ENCODE assay signal across 24 mouse cellular contexts in the genomic region with DNA sequence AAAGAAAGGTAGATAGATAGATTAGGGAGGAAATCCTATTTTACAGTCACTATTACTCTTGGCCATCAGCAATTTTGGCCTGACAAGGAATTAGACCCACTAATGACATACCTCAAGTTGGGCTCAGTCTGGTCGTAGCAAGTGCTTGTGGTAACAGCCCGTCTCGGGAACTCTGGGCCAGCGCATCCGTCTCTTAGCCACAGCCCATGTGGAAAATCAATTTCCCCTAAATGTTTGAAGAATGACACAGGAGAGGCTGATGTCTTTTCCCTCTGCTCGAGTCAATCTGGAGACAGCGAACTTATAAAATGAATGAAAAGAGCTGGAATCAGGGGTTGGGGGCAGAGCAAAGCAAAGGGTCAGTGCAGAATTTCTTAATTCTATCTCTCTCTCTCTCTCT. TPM values are rescaled to one million over a fixed set of nuclear protein-coding genes. Genes with fewer than 3 reads are reported as not detected.
DNase-seq lines count a peak whose midpoint lies in the region; ATAC-seq and TF ChIP-seq lines count a peak whose summit lies in the region.
"Had no signal": no experiment of that assay in that cellular context is flagged by ENCODE, and none has a peak within 500 bp of the region (broad histone marks: within the 10 kb centered on the region; RNA-seq: fewer than 3 reads in every experiment).

No protein-coding gene starts in this region.

- no peak overlapping the region for H3K9ac ChIP-seq in limb, embryonic 14.5 days (ENCODE audit: low read depth, low read length, severe bottlenecking)
- H3K9ac ChIP-seq: forebrain, embryonic 13.5 days; hindbrain, embryonic 13.5 days; intestine, embryonic 15.5 days had no signal

- TF ChIP-seq POLR2A in limb, embryonic 14.5 days (IDR thresholded peaks at IDR 0.05; ENCODE audit: borderline replicate concordance, extremely low read depth, insufficient read depth, insufficient read length) = no peak

- 39% methylated on average over 7 of the region's 7 CpGs for WGBS in limb, embryonic 14.5 days
- WGBS in limb, embryonic 10.5 days = 81% methylated on average over 7 of the region's 7 CpGs

- peaks cover 17% of the 10 kb centered on the region for H3K4me1 ChIP-seq in limb, embryonic 14.5 days (ENCODE audit: control insufficient read depth, insufficient read depth, low read length)
- peaks cover 40% of the 10 kb centered on the region for H3K4me1 ChIP-seq in limb, embryonic 10.5 days
- H3K4me1 ChIP-seq: intestine, embryonic 15.5 days had no signal

- no peaks in the 10 kb centered on the region for H3K9me3 ChIP-seq in limb, embryonic 14.5 days (ENCODE audit: control insufficient read depth, low read length)
- no peaks in the 10 kb centered on the region for H3K9me3 ChIP-seq in limb, embryonic 10.5 days (replicated peaks)
- H3K9me3 ChIP-seq: forebrain, embryonic 10.5 days; forebrain, embryonic 13.5 days; heart, embryonic 10.5 days; hindbrain, embryonic 10.5 days; hindbrain, embryonic 13.5 days; intestine, embryonic 15.5 days had no signal

- no peak for ATAC-seq in limb, embryonic 14.5 days (ENCODE audit: low FRiP score, low read depth)
- ATAC-seq: activated CD4-positive, CD25-positive, alpha-beta regulatory T cell, adult 4 months; forebrain, embryonic 13.5 days; forebrain, embryonic 16.5 days; hindbrain, embryonic 16.5 days; intestine, embryonic 15.5 days had no signal

- H3K36me3 ChIP-seq in limb, embryonic 14.5 days (ENCODE audit: control insufficient read depth, insufficient read depth, low read length) = no peaks in the 10 kb centered on the region
- H3K36me3 ChIP-seq in limb, embryonic 10.5 days = no peaks in the 10 kb centered on the region
- H3K36me3 ChIP-seq: forebrain, embryonic 10.5 days; heart, embryonic 10.5 days; hindbrain, embryonic 10.5 days; hindbrain, embryonic 13.5 days; intestine, embryonic 15.5 days had no signal

- H3K4me3 ChIP-seq in limb, embryonic 14.5 days (replicated peaks; ENCODE audit: low read length) = no peak overlapping the region
- no peak overlapping the region for H3K4me3 ChIP-seq in limb, embryonic 10.5 days
- H3K4me3 ChIP-seq: forebrain, embryonic 10.5 days; forebrain, embryonic 13.5 days; heart, embryonic 10.5 days; hindbrain, embryonic 10.5 days; hindbrain, embryonic 13.5 days; intestine, embryonic 15.5 days had no signal

- no peaks in the 10 kb centered on the region for H3K27me3 ChIP-seq in limb, embryonic 14.5 days (ENCODE audit: control insufficient read depth, insufficient read depth, low read length)
- 0 out of 2 replicates have a peak, but pooled peaks cover 5% of the 10 kb centered on the region for H3K27me3 ChIP-seq in limb, embryonic 10.5 days (ENCODE audit: low read depth, poor library complexity, severe bottlenecking)
- H3K27me3 ChIP-seq: forebrain, embryonic 13.5 days had no signal

- H3K4me2 ChIP-seq in limb, embryonic 14.5 days (replicated peaks; ENCODE audit: low read depth, low read length, severe bottlenecking) = no peak overlapping the region
- H3K4me2 ChIP-seq: forebrain, embryonic 13.5 days; hindbrain, embryonic 13.5 days; intestine, embryonic 15.5 days had no signal

- H3K27ac ChIP-seq in limb, embryonic 14.5 days (replicated peaks; ENCODE audit: low read depth, low read length) = no peak overlapping the region
- H3K27ac ChIP-seq in limb, embryonic 10.5 days = no peak overlapping the region
- H3K27ac ChIP-seq: forebrain, embryonic 10.5 days; forebrain, embryonic 13.5 days; heart, embryonic 10.5 days; hindbrain, embryonic 10.5 days; hindbrain, embryonic 13.5 days; intestine, embryonic 15.5 days had no signal

- DNase-seq in embryo, embryonic 10 days (ENCODE audit: low spot score) = peak; percentile 53
- DNase-seq in embryo, embryonic 10.5 days (ENCODE audit: low spot score) = no peak
- peak; percentile 55 for DNase-seq in gastrocnemius, postnatal 25 days
- no peak for DNase-seq in gastrocnemius, postnatal 10 days
- peak; percentile 40 for DNase-seq in limb, embryonic 14.5 days (ENCODE audit: low spot score)
- DNase-seq in limb, embryonic 10.5 days (ENCODE audit: low spot score) = no peak
- DNase-seq: adrenal gland, adult 8-10 months; adrenal gland, postnatal 25 days; cerebellum, adult 11-12 months; cerebellum, adult 8-10 months; cerebellum, postnatal 10 days; cerebellum, postnatal 36 days; gastrocnemius, postnatal 36 days; heart, postnatal 36 days; kidney, adult 11 months had no signal

RNA-seq across cellular contexts. Expression of a gene that starts 36.1 kb away (rescaled TPM):
- 10 to 100 TPM; 19.7 to 22.7 TPM for total RNA-seq in gastrocnemius, postnatal 25 days (2021)
- total RNA-seq in gastrocnemius, postnatal 10 days (2021) = 10 to 100 TPM; 27.0 to 27.1 TPM
- 17.8 and 23.0 TPM in 2 replicates for polyA plus RNA-seq in limb, embryonic 14.5 days (2012; rRNA removed)
- polyA plus RNA-seq in limb, embryonic 14.5 days (2014; fragmentation: Nextera tagmentation; extraction: Ambion mirVana) = 19.8 and 22.8 TPM in 2 replicates
- polyA plus RNA-seq in limb, embryonic 10.5 days (2016; fragmentation: Nextera tagmentation; extraction: Ambion mirVana) = 11.1 and 13.9 TPM in 2 replicates

Comparison
In these comparisons a context has a peak if more than half of its experiments do, and no peak if none do; other contexts are left out.
1. DNase-seq: peak in embryo, embryonic 10 days (single experiment), gastrocnemius, postnatal 25 days (single experiment) and limb, embryonic 14.5 days (single experiment); none in embryo, embryonic 10.5 days (single experiment), gastrocnemius, postnatal 10 days (single experiment) and limb, embryonic 10.5 days (single experiment).